Mouse (Mus musculus): ENCODE measurements around the gene Nop9. TPM values are rescaled to one million over a fixed set of nuclear protein-coding genes. Genes with fewer than 3 reads are reported as not detected.

Nop9 gene
- total RNA-seq, 2 experiments from 2014 or later: 11.3 to 12.0 TPM

- no peak for DNase-seq
These were observed 17.4 kb upstream of the Nop9 start for GRCm38 (mm10) chr14:55727889-55728685.

- no peak for DNase-seq
These were observed 15.4 kb upstream of the Nop9 start for GRCm38 (mm10) chr14:55730116-55730515.

DNA sequence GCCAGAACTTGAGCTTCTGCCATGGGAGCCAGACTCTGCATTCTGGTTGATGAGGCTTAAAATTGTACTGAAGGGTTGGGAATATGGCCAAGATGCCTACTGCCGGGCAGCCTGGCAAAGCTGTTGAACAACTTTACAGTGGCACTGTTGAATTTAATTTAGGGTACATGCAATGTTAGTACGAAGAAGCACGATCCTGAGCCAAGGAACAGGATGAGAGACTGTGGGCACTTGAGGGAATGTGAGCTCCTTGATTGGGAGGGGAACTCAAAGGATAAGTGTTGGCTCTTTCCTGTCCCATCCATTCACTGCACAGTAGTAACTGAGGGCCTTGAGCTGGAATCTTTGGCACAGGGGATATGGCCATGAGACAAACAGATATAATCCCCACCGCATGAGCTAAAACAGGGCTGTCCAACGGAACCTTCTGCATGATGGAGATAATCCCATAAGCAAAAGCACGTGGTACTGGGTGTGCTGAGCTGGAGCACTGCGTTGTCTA, 14.9 kb upstream of the Nop9 start:
- no peak for DNase-seq

- no peak for DNase-seq
These were observed 11.6 kb upstream of the Nop9 start for GRCm38 (mm10) chr14:55733889-55734288.

- no peak for DNase-seq
These were observed 10.6 kb upstream of the Nop9 start for GRCm38 (mm10) chr14:55734869-55735268.

- DNase-seq: no peak
These were observed 10.2 kb upstream of the Nop9 start for GRCm38 (mm10) chr14:55735334-55735733.

DNA sequence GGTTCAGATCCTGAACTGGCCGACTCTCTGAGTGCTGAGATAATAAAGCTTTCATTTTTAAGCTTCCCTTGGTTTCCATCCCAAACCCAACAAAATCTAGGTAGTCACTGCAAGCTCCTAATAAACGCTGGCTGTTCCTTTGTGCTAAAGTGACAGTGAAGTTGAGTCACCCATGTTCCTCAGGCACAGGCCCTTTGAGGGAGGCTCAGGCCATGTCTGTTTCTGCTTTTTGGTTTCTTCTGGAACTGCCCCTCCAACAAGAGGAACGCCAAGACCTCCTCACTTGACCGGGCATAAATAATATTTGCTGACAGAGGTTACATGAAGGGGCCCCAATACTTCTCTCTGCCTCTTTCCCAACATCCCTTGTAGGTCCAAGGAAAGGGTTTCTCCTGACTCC, 9.7 kb upstream of the Nop9 start:
- DNase-seq: no peak

- no peak for DNase-seq
These were observed 8.3 kb upstream of the Nop9 start for GRCm38 (mm10) chr14:55737086-55737687.

DNA sequence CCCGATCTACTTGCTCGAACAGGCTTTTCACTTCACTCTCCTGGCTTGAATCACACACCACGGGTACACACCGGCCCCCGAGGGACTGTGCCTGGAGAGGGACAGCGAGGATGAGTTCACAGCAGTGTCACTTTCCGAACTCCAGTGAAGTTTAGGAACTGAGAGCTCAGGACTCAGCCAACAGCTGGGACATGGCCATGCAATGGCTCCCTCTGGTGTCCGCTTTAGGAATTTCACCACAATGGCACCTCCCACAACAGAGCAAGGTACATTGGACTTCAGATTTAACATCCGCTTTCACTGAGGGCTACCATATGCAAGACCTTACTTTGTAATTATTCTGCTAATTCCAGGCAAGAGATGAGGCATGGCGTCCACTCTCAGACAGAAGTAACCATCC, 1.8 kb upstream of the Nop9 start:
- DNase-seq: peak; percentile 80

GRCm38 (mm10) chr14:55745861-55746237, 356 bp downstream of the Nop9 start:
- DNase-seq: no peak

DNA sequence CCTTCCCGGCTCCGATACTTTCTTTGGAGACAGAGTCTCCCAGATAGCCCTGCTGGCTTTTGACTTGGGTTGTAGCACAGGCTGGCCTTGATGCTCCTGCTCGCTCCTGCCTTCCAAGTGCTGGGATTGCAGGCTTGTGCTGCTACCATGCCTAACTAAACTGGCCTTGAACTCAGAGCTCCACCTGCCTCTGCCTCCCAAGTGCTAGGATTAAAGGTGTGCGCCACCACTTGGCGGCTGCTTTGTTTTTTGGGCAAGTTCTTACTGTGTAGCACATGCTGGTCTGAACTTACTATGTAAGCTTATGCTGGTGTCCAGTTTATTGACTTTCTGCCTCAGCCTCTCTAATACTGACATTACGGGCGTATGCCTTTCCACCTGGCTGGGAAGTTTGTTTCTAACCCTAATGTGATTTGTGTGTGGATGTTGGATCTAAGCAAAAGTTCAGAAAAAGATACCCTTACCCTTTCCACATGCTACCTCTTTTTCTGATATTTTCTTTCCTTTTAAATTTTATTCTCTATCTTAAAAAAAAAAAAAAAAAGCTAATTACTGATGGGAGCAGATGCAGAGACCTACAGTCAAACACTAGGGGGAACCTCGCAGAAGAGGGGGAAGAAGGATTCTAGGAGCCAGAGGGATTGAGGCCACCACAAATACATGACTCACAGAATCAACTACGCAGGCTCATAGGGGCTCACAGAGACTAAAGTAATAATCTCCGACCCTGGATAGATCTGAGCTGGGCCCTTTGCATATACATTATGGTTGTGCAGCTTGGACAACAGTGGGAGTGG, 1.8 kb downstream of the Nop9 start:
- no peak for DNase-seq

GRCm38 (mm10) chr14:55757566-55757965, 12.1 kb downstream of the Nop9 start:
- no peak for DNase-seq

GRCm38 (mm10) chr14:55758363-55758784, 12.9 kb downstream of the Nop9 start, which contains the start of gene Cideb:
Gene Cideb, minus strand, starts transcription at chr14:55758458.
- no peak for DNase-seq

DNA sequence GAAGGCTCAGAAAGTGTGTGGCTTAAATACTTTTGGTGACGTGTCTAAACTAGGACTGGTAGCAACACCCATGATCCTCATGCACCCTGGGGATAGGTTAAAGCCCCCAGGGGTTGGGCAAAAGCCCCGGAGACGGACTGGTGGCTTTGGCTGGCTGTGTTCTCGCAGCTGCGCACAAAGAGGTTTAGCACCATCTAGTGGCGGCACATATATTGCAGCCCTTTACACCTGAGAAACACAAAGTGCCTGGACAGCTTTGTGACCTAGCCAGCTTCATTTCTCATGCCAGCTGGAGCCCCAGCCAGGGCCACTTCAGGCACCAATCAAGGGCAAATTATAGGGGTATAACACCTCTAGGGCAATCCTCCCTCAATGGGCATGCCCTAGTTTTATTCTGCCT, 14.7 kb downstream of the Nop9 start:
- peak; percentile 57 for DNase-seq

DNA sequence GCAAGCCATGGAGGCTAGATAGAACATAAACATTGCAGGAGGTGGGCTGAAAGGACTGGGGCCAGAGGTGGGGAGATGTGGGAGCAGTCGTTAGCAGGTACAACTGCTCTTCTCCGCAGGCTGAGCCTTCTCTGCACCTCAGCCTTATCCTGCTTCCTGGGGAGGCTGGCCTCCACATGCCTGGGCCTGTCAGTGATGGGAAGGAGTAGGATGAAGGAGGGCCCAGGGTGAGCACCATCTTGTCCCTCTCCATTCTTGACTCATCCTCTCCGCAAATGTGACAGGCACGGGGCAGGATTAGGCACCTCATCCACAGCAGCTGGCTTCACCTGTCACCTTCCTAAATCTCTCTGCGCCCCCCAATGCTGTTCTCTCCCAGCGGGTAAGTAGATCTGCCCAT, 15.7 kb downstream of the Nop9 start, which contains the start of gene Ltb4r2:
Gene Ltb4r2 (plus strand): TSS at position 266 of the 400 bp plus-strand sequence.
- DNase-seq: no peak

- peak; percentile 49 for DNase-seq
These were observed 16.7 kb downstream of the Nop9 start for GRCm38 (mm10) chr14:55762001-55762821.

GRCm38 (mm10) chr14:55763166-55763565, 17.7 kb downstream of the Nop9 start:
- DNase-seq: no peak

DNA sequence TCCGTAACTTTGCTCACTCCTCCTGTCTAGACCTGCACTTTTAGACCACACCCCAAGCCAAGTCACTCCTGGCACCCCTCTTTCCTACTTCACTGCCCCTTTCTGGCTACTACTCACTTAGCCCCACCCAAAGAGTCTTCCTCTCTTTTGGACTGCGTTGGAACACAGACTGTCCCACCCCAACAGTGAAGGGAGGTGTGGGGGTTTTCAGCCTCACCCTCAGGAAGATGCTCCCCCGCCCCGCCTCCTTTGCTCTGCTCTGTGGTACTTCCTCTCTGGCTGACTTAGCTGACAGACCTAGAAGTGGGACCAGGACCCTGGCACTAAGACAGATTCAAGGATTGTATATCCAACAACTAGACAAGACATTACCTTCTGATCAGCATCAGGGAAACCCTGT, 20.2 kb downstream of the Nop9 start, which contains the start of gene Ltb4r1:
Gene Ltb4r1 (plus strand): TSS at position 267 of the 400 bp plus-strand sequence.
- no peak for DNase-seq

GRCm38 (mm10) chr14:55767519-55768414, 22.3 kb downstream of the Nop9 start:
- DNase-seq: peak; percentile 55

DNA sequence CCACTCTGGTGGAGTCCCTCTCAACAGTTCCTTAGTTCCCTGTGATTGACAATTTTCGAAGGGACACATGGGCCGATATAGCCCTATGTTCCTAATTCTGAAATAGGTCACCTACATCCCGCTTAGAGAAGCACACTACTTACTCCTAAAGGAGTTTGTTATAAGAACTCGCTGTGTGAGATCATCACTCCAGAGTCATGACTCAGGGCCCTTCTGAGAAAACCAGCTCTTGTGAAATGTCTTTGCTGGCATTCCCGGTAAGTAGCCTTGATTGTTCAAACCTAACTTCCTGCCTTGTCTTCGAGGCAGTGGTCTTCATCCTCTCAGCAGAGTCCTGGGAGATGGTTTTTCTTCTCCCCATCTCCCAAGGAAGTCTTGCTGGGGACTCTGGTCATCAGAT, 23.1 kb downstream of the Nop9 start:
- no peak for DNase-seq
